Mouse (Mus musculus) hindbrain, embryonic 15.5 days (tissue): ENCODE measurements around the gene Mid1. TPM values are rescaled to one million over a fixed set of nuclear protein-coding genes. Genes with fewer than 3 reads are reported as not detected.

Experiments
- ATAC-seq: fragments of 200-750 bp; cut with Nextera tagmentation; 2 replicates; pipeline ENCODE4 v1.8.0; 2017; ENCODE audit warnings: low read depth, moderate number of reproducible peaks, moderate TSS enrichment; ENCODE audit not compliant: low FRiP score
- H3K27ac ChIP-seq: fragments of 300-500 bp; sonication (generic); replicated peaks from 2 replicates; pipeline ENCODE4 v1.5.1; 2015; ENCODE audit warnings: mild to moderate bottlenecking, inconsistent platforms
- H3K27me3 ChIP-seq: fragments of 300-500 bp; sonication (generic); 2 replicates; pipeline ENCODE4 v1.6.1; 2015; ENCODE audit warnings: control low read depth, inconsistent platforms
- H3K36me3 ChIP-seq: fragments of 300-500 bp; sonication (generic); 2 replicates; pipeline ENCODE4 v1.6.1; 2015; ENCODE audit warnings: control low read depth, inconsistent platforms
- H3K4me1 ChIP-seq: fragments of 300-500 bp; sonication (generic); replicated peaks from 2 replicates; pipeline ENCODE4 v1.6.1; 2015; ENCODE audit warnings: control low read depth, inconsistent platforms
- H3K4me2 ChIP-seq: fragments of 300-500 bp; sonication (generic); 2 replicates; pipeline ENCODE4 v1.6.1; 2015; ENCODE audit warnings: moderate library complexity, mild to moderate bottlenecking, inconsistent platforms
- H3K4me3 ChIP-seq: fragments of 300-500 bp; sonication (generic); 2 replicates; pipeline ENCODE4 v1.5.1; 2015; ENCODE audit warnings: mild to moderate bottlenecking, inconsistent platforms
- H3K9ac ChIP-seq: fragments of 300-500 bp; sonication (generic); 2 replicates; pipeline ENCODE4 v1.6.1; 2015; ENCODE audit warnings: inconsistent platforms
- H3K9me3 ChIP-seq: fragments of 300-500 bp; sonication (generic); 2 replicates; pipeline ENCODE4 v1.6.1; 2016; ENCODE audit warnings: control low read depth, inconsistent platforms
- WGBS: fragments of 180-500 bp; shearing (Covaris S2); methylation state at CpG from one replicate; pipeline ENCODE4 v1.1.7; 2015; 5-methylcytosine and 5-hydroxymethylcytosine counted together
- polyA plus RNA-seq: library from polyadenylated mRNA; unstranded; fragments of >200 nt; fragmentation: Nextera tagmentation; extraction: Ambion mirVana; gene quantifications from 2 replicates; pipeline ENCODE4 v1.2.1, GENCODE M21; 2015

Mid1 gene
- polyA plus RNA-seq, 1 experiment from 2014 or later, result 6.4 TPM

- Histone ChIP-seq H3K27ac (no peak overlapping the region), H3K4me1 (0 out of 2 replicates have a peak, but pooled peaks cover 3% of the 10 kb centered on the region), H3K4me2 (peak overlapping the region; percentile 19; the same call in 1 of the 2 replicates), H3K4me3 (no peak overlapping the region), H3K9me3 (no peaks in the 10 kb centered on the region), H3K9ac (no peak overlapping the region), H3K27me3 (peaks cover 13% of the 10 kb centered on the region; the same call in 1 of the 2 replicates), H3K36me3 (no peaks in the 10 kb centered on the region)
- WGBS, result 31% methylated on average over 10 of the region's 10 CpGs
- peak; percentile 61; the same call in 1 of the 2 replicates for ATAC-seq
Observed at GRCm38 (mm10) chrX:169826947-169827346, 141.9 kb downstream of the Mid1 start.

GRCm38 (mm10) chrX:169827720-169828119 lies 142.7 kb downstream of the Mid1 start:
- ATAC-seq, result no peak
- H3K4me3 ChIP-seq, result no peak overlapping the region

GRCm38 (mm10) chrX:169828136-169828535 lies 143.1 kb downstream of the Mid1 start:
- H3K9ac ChIP-seq, result no peak overlapping the region

More at GRCm38 (mm10) chrX:169827720-169828119, 142.7 kb downstream of the Mid1 start:
- peaks cover 12% of the 10 kb centered on the region; the same call in 1 of the 2 replicates for H3K27me3 ChIP-seq
- peak overlapping the region; percentile 31; the same call in 1 of the 2 replicates for H3K4me2 ChIP-seq
- H3K4me1 ChIP-seq, result 0 out of 2 replicates have a peak, but pooled peaks cover 3% of the 10 kb centered on the region
- no peaks in the 10 kb centered on the region for H3K36me3 ChIP-seq
- H3K9ac ChIP-seq, result no peak overlapping the region
- no peaks in the 10 kb centered on the region for H3K9me3 ChIP-seq
- WGBS, result 16% methylated on average over 7 of the region's 7 CpGs
- peak overlapping the region; percentile 53; the same call in 1 of the 2 replicates for H3K27ac ChIP-seq

GRCm38 (mm10) chrX:169830052-169830451 lies 145.1 kb downstream of the Mid1 start:
- H3K4me2 ChIP-seq, result peak overlapping the region; percentile 4; the same call in 1 of the 2 replicates
- H3K27me3 ChIP-seq, result peaks cover 12% of the 10 kb centered on the region; the same call in 1 of the 2 replicates
- no peak overlapping the region for H3K27ac ChIP-seq
- H3K4me3 ChIP-seq, result no peak overlapping the region
- no peak overlapping the region for H3K9ac ChIP-seq
- 0 out of 2 replicates have a peak, but pooled peaks cover 3% of the 10 kb centered on the region for H3K4me1 ChIP-seq
- WGBS, result 16% methylated on average over 4 of the region's 4 CpGs
- ATAC-seq, result no peak
- H3K36me3 ChIP-seq, result no peaks in the 10 kb centered on the region
- H3K9me3 ChIP-seq, result no peaks in the 10 kb centered on the region

More at GRCm38 (mm10) chrX:169828136-169828535, 143.1 kb downstream of the Mid1 start:
- Histone ChIP-seq H3K27me3 (peaks cover 12% of the 10 kb centered on the region; the same call in 1 of the 2 replicates), H3K4me1 (0 out of 2 replicates have a peak, but pooled peaks cover 3% of the 10 kb centered on the region), H3K4me2 (peak overlapping the region; percentile 31; the same call in 1 of the 2 replicates), H3K27ac (no peak overlapping the region), H3K4me3 (no peak overlapping the region), H3K9me3 (no peaks in the 10 kb centered on the region), H3K36me3 (no peaks in the 10 kb centered on the region)
- 19% methylated on average over 5 of the region's 5 CpGs for WGBS
- no peak for ATAC-seq

GRCm38 (mm10) chrX:169837947-169838649 lies 153.1 kb downstream of the Mid1 start:
- no peaks in the 10 kb centered on the region for H3K27me3 ChIP-seq
- 0 out of 2 replicates have a peak overlapping the region, but pooled peaks have one; percentile 4 for H3K4me2 ChIP-seq
- H3K9me3 ChIP-seq, result no peaks in the 10 kb centered on the region
- WGBS, result 29% methylated on average over 5 of the region's 5 CpGs
- 0 out of 2 replicates have a peak overlapping the region, but pooled peaks have one; percentile 38 for H3K27ac ChIP-seq
- no peaks in the 10 kb centered on the region for H3K4me1 ChIP-seq
- H3K4me3 ChIP-seq, result no peak overlapping the region
- no peak overlapping the region for H3K9ac ChIP-seq
- no peaks in the 10 kb centered on the region for H3K36me3 ChIP-seq
- peak; percentile 74 for ATAC-seq

GRCm38 (mm10) chrX:169838650-169838971 lies 153.6 kb downstream of the Mid1 start:
- WGBS, result 93% methylated on average over 2 of the region's 2 CpGs
- no peak overlapping the region for H3K4me3 ChIP-seq
- no peaks in the 10 kb centered on the region for H3K36me3 ChIP-seq
- no peak overlapping the region for H3K27ac ChIP-seq
- H3K4me2 ChIP-seq, result no peak overlapping the region
- no peaks in the 10 kb centered on the region for H3K9me3 ChIP-seq
- no peaks in the 10 kb centered on the region for H3K4me1 ChIP-seq
- no peak overlapping the region for H3K9ac ChIP-seq
- H3K27me3 ChIP-seq, result no peaks in the 10 kb centered on the region
- ATAC-seq, result no peak

GRCm38 (mm10) chrX:169843267-169843666 lies 158.3 kb downstream of the Mid1 start:
- H3K4me3 ChIP-seq, result no peak overlapping the region
- no peaks in the 10 kb centered on the region; the same call in 1 of the 2 replicates for H3K4me1 ChIP-seq
- no peak for ATAC-seq
- H3K36me3 ChIP-seq, result no peaks in the 10 kb centered on the region
- H3K4me2 ChIP-seq, result no peak overlapping the region
- H3K27me3 ChIP-seq, result 0 out of 2 replicates have a peak, but pooled peaks cover 6% of the 10 kb centered on the region
- H3K9ac ChIP-seq, result no peak overlapping the region
- WGBS, result 48% methylated on average over 1 of the region's 1 CpGs
- H3K27ac ChIP-seq, result no peak overlapping the region
- no peaks in the 10 kb centered on the region for H3K9me3 ChIP-seq

- ATAC-seq, result no peak
- H3K27ac ChIP-seq, result no peak overlapping the region
- no peak overlapping the region for H3K4me2 ChIP-seq
Observed at GRCm38 (mm10) chrX:169844150-169844772, 159.3 kb downstream of the Mid1 start.

GRCm38 (mm10) chrX:169846187-169846586 lies 161.2 kb downstream of the Mid1 start:
- H3K9me3 ChIP-seq, result no peaks in the 10 kb centered on the region
- H3K9ac ChIP-seq, result no peak overlapping the region
- H3K4me2 ChIP-seq, result no peak overlapping the region
- H3K27me3 ChIP-seq, result 0 out of 2 replicates have a peak, but pooled peaks cover 6% of the 10 kb centered on the region
- WGBS, result 34% methylated on average over 3 of the region's 3 CpGs
- H3K36me3 ChIP-seq, result no peaks in the 10 kb centered on the region
- H3K27ac ChIP-seq, result no peak overlapping the region
- ATAC-seq, result no peak
- H3K4me3 ChIP-seq, result no peak overlapping the region
- H3K4me1 ChIP-seq, result no peaks in the 10 kb centered on the region; the same call in 1 of the 2 replicates

More at GRCm38 (mm10) chrX:169844150-169844772, 159.3 kb downstream of the Mid1 start:
- Histone ChIP-seq H3K4me1 (no peaks in the 10 kb centered on the region; the same call in 1 of the 2 replicates), H3K4me3 (no peak overlapping the region), H3K36me3 (no peaks in the 10 kb centered on the region), H3K9ac (no peak overlapping the region), H3K9me3 (no peaks in the 10 kb centered on the region), H3K27me3 (0 out of 2 replicates have a peak, but pooled peaks cover 6% of the 10 kb centered on the region)
- WGBS, result 25% methylated on average over 5 of the region's 5 CpGs

- H3K9me3 ChIP-seq, result no peaks in the 10 kb centered on the region
- H3K27ac ChIP-seq, result no peak overlapping the region
- no peak overlapping the region for H3K4me3 ChIP-seq
- WGBS, result 80% methylated on average over 2 of the region's 2 CpGs
- H3K27me3 ChIP-seq, result peaks cover 11% of the 10 kb centered on the region; the same call in 1 of the 2 replicates
- H3K9ac ChIP-seq, result no peak overlapping the region
- H3K4me1 ChIP-seq, result no peaks in the 10 kb centered on the region
- H3K4me2 ChIP-seq, result no peak overlapping the region
- H3K36me3 ChIP-seq, result no peaks in the 10 kb centered on the region
- ATAC-seq, result no peak
Observed at GRCm38 (mm10) chrX:169861194-169861720, 176.3 kb downstream of the Mid1 start.

GRCm38 (mm10) chrX:169862440-169862839 lies 177.4 kb downstream of the Mid1 start:
- Histone ChIP-seq H3K36me3 (no peaks in the 10 kb centered on the region), H3K4me1 (no peaks in the 10 kb centered on the region), H3K9ac (no peak overlapping the region), H3K4me2 (no peak overlapping the region), H3K9me3 (no peaks in the 10 kb centered on the region), H3K4me3 (no peak overlapping the region), H3K27me3 (peaks cover 11% of the 10 kb centered on the region; the same call in 1 of the 2 replicates), H3K27ac (no peak overlapping the region)
- ATAC-seq, result no peak

GRCm38 (mm10) chrX:169862848-169863247 lies 177.8 kb downstream of the Mid1 start:
- 27% methylated on average over 1 of the region's 1 CpGs for WGBS
- H3K4me2 ChIP-seq, result no peak overlapping the region
- no peak overlapping the region for H3K9ac ChIP-seq
- H3K27ac ChIP-seq, result no peak overlapping the region
- H3K27me3 ChIP-seq, result peaks cover 7% of the 10 kb centered on the region; the same call in 1 of the 2 replicates
- no peaks in the 10 kb centered on the region for H3K36me3 ChIP-seq
- no peak overlapping the region for H3K4me3 ChIP-seq
- H3K9me3 ChIP-seq, result no peaks in the 10 kb centered on the region
- no peak for ATAC-seq
- H3K4me1 ChIP-seq, result no peaks in the 10 kb centered on the region
